Mouse (Mus musculus) urinary bladder, adult 18-20 months (tissue): ENCODE measurements around the gene Creb3l2.

Experiments used
- DNase-seq, 2 experiments: peaks; one replicate each; pipeline ENCODE4 v3.0.0; 2022; ENCODE audit warnings: low spot score in 2 of 2, mixed read lengths in 2 of 2

The Creb3l2 gene

DNA sequence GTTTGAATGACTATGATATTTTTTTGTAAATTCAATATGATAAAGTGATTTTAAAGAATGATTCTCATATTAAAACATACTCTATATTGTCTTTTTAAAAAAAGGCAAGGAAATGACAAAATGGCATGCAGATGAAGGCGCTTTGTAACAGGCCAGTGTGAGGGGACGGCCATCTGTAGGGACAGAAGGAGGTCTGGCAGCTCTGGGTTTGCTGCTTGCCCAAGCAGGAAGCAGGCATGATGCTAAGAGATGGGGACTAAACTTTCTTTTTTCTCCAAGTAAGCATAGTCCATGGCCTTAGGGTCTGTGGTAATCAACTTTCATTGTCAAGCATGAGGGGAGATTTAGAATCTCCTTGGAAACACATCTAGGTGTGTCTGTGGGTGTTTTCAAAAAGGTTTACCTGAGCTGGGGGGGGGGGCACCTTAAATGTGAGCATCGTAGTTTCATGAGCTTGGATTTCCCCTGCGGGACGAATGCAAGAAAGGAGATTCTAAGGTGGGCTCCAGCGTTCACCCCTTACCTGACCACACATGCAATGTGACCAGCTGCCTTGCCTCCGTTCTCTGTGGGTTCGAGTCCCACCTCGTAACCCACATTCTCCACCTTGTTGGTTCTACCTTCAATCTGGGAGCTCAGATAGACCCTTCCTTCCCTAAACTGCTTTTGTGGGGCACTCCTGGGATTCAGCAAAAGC is 115.9 kb downstream of the Creb3l2 start:
- DNase-seq = no peak

DNA sequence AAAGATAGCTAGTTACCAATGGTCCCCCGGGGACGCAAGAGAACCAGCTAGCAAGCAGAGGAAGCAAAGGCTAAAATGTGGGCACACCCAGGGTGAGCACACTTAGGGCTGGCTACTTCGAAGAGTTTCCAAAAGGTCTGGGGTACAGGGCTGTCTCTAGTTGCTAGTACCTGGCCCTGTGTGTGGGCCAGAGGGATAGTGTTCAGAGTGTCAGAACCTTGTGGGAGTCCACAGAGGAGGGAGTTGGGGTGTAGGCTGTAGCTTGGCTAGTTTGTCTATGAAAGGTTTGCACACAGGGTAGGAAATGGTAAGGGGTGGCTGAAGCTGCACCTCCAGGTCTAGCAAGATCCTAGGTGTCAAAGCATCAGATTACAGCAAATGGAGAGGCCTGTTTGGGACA is 116.9 kb downstream of the Creb3l2 start:
- DNase-seq = no peak

DNA sequence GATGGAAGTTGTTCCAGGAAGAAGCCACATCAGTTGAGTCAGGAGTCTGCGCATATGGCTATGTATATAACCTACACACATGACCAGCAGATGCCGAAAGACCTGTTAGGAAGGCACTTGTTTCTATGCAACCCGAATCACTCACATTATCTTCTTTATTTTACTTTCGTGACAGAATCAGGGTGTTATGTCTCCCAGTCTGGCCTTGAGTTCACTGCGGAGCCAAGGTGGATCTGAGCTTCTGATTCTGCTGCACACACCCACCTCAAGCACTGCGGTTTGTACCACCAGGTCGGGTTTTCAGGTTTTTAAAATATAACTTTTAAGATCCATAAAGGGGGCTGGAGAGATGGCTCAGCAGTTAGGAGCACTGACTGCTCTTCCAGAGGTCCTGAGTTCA is 119.3 kb downstream of the Creb3l2 start:
- DNase-seq = no peak

DNA sequence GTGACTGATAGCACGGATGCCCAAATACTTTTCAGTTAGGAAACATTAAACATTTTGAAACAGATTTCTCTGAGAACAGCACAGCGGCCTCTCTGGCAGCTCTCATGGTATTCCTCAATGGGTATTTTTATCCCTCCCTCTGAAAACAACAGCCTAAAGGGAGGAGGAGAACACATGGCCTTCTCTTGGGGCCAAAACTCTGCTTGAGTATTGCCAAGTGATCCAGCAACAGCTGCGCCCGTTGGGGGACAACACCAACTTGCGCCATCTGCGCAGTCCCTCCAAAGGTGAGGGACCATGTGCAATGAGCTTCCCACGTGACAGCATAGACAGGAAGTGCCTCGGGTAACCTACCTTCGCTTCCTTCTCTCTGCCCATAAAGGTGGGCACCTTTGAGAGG is 119.9 kb downstream of the Creb3l2 start:
- no peak for DNase-seq

DNA sequence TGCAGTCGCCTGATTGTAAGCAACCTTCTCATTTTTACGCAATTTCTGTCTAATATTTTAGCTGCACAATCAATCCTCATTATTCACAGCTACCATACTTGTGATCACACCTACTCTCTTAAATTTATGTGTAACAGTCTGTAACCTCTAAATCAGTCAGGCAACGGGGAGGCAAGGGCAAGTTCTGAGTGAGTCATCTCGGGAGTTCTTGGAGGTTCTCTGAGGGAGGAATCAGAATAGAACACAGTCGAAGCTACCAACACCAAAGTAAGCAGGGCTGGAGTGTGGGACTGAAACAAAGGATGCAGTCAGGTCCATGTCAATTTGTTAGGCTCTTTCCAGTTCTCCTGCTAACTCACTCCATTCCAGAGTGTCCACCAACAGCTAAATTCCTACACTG is 124.0 kb downstream of the Creb3l2 start:
- no peak for DNase-seq

GRCm38 (mm10) chr6:37315440-37315839 is 126.5 kb downstream of the Creb3l2 start:
- no peak for DNase-seq

DNA sequence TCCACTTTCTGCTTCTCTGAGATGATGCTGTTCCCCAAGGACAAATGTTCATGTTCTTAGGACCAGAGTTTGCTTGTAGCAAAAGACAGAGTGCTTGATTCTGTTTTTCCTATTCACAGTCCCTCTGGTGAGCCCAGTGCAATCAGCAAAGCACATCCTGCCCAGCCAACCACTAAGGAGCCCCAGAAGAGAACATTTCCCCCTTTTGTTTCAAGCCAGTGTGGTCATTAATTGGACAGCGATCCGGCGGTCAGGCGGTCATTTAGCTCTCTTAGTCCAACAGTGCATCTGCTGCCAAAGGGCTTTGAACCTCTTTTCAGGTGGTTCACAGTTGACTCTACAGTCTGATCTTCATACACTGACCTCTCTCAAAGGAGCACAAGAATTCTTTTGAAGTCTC is 131.3 kb downstream of the Creb3l2 start:
- DNase-seq = no peak

DNA sequence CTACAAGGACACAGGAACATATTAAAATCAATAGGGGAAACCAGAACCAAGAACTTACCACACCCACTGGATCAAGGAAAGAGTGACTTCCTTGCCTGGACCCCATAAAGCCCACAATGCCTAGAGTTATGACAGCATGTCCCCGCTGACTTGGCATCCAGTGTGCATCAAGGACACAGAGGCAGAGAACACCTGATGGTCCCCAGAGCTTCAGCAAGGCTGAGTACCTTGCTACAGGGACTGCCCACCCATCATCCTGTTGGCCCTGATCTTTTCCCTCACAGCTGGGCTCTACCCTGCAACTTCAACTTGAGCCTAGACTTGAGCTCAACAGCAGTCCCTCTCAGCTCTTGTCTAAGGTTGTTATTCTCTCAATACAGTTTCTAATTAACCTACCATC is 135.3 kb downstream of the Creb3l2 start:
- DNase-seq = no peak

DNA sequence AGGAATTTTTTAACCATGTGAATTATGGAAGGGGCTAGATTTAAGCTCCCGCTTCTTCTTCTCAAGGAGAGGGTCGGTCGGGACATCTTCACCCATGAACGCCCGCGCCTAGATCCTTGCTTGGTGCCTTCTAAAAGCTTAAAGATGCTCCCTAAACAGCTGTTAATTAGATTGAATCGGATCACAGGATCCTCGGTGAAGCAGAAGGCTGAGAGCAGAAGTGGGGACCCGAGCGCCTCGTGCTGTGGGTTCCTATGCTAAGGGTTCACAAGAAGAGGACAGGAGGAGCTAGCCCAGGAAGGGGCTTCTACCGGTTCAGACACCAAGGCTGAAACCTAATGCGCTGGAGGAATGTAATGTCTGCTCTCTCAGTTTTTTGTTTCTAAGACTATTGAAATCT is 141.5 kb downstream of the Creb3l2 start:
- DNase-seq = no peak

DNA sequence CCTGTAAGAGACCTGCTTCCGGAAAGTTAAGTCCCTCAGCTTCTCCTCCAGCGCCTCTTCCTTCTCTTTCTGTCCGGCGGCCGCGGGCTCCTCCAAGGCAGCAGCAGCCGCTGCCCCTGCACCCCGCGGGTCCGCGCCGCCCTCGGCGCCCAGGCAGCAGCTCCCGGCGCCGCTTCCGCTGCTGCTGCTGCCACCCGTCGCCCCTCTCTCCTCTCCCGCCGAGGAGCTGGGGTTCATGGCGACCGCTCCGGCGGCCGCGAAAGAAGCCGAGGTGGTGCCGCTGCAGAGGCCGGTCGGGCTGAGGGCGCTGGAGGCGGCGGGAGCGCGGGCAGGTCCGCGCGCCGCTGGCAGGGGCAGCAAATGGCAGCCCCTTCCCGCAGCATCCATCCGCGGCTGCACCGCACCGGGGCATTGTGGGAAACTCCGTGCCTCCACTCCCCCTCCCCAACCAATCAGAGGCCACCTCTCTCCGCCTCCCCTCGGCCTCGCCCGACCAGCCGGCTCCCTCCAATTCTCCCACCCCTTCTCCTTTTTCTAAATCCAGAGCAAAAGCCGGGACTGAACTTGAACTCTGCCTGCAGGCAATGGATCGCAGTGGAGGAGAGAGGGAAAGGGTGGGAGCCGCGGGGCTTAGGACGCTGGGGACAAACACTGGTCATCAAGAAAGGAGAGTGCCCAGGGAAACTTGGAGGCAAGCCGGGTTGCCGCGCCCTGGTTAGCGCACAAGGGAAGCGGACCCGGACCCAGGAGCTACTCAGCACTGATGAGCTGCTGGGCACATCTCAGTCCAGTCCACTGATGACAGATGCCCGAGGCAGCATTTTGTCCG is 142.2 kb downstream of the Creb3l2 start, which contains the start of gene Dgki:
Gene Dgki (minus strand): TSS at position 623 of the 829 bp plus-strand sequence.
- peak in 1 of 2 experiments; percentile 34 for DNase-seq

DNA sequence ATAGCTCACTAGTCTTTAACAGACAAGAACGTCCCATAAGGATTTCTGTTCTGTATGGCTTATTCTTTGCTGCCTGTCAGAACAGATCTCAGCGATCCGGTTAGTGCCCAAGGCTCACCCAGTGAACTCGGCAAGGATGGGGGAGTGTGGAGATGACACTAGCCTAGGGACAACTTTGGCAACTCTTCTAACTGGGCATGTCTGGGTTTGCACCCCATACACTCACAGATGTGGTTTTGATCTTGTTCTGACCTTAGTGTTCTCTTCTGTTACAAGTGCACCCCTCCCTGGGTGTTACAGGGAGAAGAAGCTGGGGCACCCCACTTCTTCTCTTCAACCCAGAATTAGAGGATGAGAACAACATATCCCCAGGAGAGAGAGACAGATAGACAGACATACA is 143.0 kb downstream of the Creb3l2 start:
- DNase-seq = no peak

DNA sequence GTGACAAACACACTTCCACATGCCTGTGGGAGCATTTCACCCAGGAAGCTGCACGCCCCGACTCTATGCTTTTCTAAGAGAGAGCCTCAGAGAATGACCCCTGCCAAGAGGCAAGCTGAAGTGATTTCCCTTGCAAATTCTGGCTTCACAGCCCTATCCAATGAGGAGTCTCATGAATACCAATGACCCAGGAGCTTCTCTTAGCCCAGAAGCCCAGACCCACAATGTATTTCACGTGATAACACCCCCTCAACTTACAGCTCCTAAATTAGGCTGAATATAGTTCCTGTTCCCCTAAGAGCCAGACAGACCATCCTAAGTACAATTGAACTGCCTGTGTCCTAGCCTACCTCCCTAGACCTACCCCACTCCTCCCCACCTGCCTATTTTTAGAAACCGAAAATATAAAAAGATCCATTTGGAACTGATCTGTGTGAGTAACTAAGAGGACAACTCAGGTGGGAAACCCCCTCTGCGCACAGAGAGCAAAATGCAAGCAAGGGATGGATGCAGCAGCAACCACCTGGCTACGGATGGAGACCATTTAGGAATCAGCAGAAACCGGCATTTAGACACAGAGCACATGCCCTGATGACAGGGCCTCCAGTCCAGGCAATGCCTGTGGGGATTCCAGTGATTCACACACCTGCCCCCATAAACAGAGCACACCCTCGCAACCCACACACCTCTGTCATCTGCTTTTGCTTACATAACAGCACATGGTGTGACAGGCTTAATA is 144.0 kb downstream of the Creb3l2 start:
- no peak for DNase-seq

DNA sequence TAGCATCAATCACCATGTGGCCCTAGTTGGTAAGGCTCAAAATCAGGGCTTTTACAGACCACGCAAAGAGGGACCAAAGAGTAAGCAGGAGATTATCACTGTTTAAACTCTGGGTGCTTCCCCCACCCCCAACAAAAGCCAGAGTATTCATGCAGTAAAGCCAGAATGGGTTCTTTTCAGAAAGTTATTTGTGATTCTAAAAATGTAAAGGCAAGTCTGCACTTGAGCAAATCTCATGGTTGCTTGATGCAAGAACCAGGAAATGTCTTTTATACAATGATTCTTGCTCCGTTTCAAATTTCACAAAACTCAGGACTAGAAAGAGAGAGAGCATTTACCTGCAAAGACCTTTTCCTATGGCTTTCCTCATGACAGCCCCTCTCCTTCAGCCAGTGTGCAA is 149.9 kb downstream of the Creb3l2 start:
- DNase-seq = no peak

- DNase-seq = no peak
These were observed 150.8 kb downstream of the Creb3l2 start for GRCm38 (mm10) chr6:37291171-37291570.

- no peak for DNase-seq
These were observed 151.3 kb downstream of the Creb3l2 start for GRCm38 (mm10) chr6:37290691-37291090.

DNA sequence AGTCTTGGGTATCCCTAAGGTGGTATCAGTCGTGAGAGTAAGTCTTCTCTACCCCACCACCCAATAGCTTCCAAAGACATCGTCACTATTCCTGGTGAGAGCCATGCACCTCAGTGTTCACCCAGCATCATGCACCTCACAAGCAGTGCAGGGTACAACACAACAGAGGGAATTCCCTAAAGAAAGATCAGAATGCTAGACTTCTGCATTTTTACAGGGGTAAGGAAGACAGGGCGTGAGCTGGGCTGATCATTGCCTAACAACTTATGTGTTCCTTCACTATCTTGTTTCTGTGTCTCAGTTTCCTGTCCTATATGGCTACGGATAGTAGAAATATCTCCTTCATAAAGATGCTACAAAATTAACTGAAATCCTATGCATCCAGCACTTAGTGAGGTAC is 155.8 kb downstream of the Creb3l2 start:
- no peak for DNase-seq

DNA sequence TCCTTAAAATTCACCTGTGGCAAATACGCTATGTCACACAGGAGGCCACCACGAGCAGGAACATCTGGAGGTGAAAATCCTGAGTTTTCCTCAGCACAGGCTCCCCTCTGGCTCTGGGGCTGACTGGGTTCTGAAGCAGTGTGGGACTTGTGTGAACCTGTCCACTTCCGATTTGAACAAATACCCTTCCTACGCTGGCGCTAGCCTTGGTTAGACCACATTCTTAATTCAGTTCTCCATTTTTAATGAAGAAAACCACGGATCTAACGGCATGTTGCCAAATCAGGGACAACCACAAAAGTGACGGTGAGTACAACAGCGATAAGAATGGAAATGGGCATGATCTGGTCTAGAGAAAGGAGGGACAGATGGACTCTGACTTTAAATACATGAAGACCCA is 157.1 kb downstream of the Creb3l2 start:
- no peak for DNase-seq

GRCm38 (mm10) chr6:37283336-37283735 is 158.6 kb downstream of the Creb3l2 start:
- no peak for DNase-seq

DNA sequence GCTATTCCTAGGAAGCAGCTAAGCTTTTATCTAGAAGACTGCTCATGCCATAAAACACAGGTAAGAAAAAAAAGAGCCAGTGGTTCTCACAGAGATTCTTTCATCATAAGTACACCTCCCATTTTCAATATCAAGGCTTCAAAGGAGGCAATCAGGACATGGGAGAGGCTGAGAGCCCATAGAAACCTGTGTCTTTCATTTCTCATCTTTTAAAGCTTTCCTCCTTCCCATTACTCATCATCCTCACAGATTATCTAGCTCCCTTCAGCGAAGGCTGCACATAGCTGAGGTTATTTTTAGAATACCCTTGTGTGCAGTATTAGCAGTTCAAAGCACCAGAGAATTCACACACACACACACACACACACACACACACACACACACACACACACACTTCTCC is 159.3 kb downstream of the Creb3l2 start:
- no peak for DNase-seq
